Mouse (Mus musculus): ENCODE measurements around the gene Pno1.

The Pno1 gene

GRCm38 (mm10) chr11:17180753-17181152 lies 30.6 kb downstream of the Pno1 start:
- DNase-seq (ENCODE audit: low read depth, low spot score), result no peak

DNA sequence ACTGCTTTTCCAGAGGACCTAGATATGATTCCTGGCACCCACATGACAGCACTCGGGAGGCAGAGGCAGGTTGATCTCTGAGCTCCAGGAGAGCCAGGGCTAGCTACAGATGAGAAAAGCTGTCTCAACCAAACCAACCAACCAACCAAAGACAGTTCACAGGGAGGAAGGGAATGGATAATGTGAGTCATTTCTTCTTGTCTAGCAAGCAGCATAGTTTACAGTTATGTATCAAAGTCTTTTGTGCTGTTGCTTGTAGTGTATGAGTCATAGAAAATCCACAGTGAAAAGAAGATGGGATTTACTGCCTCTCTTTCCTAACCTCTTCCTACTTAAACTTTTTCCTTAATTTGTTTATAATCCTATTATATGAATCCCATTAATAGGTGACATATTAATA lies 34.7 kb downstream of the Pno1 start:
- peak; percentile 85 for DNase-seq (ENCODE audit: low read depth, low spot score)

DNA sequence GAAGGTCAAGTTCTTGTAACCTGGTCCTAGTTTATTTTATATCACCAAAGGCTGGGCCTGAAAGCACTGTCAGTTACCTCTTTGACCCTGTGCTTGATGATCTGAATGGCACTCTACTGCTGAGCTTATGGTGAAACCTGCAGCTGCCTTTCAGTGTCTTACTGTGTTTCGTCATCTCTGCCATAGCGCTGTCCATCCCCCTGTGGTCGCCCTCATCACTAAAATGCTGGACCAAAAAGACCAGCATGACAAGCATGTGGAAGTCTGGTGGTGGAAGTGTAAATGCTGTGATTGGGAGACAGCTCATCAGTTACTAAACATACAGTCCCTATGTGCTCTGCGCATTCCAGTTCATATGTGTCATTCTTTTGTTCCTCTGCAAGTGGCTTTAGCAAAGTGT lies 39.1 kb downstream of the Pno1 start:
- peak; percentile 36 for DNase-seq (ENCODE audit: low read depth, low spot score)

DNA sequence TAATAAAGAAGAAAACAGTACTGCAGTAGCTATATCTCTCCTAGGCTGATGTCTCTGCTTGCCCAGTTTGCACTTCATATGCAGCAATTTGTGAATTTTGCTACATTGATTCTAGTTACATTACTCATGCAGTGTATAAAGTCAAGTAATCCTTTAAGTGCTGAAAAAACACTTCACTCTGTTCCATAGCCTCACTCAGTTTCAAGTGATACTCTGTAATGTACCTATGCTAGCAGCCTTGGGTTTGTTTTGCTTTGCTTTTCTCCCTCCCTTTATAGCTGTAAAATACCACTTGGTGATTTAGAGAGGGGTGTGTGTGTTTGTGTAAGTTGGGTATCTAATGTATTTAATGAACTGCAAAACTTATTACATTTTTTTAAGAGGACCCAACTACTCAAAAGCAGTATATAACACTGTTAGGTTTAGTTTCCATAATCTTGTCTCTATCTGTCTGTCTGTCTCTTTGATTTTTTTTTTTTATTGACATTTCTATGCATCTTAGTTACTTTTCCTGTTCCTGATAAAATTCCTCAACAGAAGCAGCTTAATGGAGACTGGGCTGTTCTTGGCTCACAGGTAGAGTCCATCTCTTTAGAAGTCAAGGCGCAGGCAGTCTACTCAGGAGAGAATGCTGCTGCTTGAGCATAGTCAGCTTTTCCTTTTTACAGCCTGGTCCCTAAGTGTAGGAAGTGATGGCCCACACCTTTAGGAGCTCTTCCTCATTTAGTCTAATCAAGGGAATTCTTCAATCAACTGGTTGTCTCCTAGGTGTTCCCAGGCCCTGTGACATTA lies 40.2 kb downstream of the Pno1 start:
- no peak for DNase-seq (ENCODE audit: low read depth, low spot score)

GRCm38 (mm10) chr11:17169262-17169661 lies 42.1 kb downstream of the Pno1 start:
- no peak for DNase-seq (ENCODE audit: low read depth, low spot score)

DNA sequence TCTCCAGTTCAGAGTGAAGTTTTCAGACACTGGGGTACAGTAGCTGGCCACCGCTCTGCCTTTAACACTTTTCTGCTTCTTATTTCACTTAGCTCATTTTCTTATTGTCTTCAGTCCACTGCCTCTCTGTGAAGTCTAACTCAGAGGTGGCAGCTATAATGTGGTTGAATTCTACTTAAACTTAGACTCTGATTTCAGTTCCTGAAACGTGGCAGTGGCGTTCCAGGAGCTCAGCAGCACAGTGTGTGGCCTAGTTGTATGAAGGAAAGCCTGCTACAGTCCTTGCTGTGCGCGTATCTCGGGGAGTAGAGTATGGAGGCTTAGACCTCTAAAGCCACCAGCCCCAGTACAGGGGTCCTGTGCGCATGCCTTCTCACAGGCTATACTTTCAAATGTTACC lies 44.7 kb downstream of the Pno1 start:
- no peak for DNase-seq (ENCODE audit: low read depth, low spot score)

DNA sequence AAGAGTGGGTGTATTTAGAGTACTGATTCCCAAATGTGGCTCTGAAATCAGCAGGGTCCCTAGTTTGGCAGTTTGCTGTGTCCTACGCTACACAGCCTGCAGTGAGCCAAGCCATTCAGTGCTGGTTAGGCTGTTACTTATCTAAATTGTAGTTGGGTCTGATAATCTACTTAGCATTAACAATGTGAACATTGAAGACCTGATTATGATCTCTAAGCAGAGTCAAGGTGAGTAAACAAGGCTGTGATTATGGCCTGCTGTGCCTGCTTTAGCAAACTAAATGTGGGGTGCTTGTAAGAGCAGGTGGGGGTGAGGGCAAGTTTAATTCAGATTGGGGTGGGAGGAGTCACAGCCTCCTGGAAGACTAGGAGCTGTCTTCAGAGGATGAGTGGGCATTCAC lies 47.4 kb downstream of the Pno1 start:
- DNase-seq (ENCODE audit: low read depth, low spot score), result no peak

- peak; percentile 89 for DNase-seq (ENCODE audit: low read depth, low spot score)
Observed at GRCm38 (mm10) chr11:17160242-17160641, 51.1 kb downstream of the Pno1 start.

DNA sequence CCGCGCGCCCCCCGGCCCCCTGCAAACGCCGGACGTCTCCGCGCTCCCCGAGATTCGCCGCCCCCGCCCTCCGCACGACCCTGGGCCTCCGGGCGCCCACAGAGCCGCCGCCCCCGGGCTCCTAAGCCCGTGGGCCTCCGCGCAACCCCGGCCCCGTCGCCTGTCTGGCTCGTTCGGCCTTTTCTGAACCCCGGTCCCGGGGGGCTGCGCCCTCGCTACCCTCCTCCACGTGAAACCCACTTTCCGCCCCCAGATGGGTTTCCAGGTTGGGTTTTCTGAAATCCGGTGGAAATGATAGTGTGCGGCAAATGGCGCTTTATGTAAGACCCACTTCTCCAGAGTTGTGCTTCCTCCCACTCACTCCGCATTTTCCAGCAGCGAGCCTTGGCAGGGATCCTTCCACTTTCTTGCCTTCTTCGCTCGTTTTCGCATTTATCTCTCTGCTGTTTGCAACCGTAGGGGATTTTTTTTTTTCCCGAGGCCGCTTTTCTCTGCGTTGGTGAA lies 51.6 kb downstream of the Pno1 start:
- peak; percentile 57 for DNase-seq (ENCODE audit: low read depth, low spot score)

DNA sequence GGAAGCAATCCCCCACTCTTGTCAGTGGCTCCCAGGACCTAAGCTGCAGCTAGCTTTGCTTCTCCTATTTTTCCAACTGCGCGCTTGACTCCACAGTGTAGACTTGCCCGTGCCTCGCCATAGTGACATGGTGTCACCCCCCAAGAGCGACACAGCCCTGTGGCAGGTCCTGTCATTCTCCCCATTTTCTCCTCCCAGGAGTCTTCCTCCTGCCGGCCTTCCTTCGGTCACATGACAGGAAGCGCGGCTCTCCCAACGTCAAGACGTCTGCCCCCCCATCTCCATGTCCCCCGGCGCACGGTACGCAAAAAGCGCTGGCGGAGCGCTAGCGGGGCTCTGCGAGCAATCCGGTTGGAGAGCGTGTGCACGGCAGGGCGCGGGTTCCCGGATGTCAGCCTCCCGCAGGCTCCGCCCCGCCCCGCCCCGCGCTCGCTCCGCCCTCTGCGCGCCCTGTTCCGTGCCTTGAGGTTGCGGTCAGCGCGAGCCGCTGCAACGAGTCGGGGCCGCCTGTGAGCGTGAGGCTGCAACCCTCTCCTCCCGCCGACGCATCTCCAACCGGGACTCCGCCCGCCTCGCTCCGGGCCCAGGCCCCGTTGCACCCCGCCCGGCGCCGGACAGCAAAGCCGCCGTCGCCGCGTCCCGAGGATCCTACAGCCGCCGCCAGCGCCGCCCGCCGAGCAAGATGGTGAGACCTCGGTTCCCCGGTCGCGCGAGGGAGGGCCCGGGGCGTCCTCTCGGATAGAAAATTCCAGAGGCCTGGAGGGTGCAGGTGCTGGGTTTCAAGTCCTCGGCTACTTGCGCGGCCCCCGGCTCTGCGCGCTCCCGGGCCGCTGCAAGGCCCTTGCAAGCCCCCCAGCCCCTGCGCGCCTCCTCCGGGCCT lies 52.3 kb downstream of the Pno1 start, which contains the start of gene Ppp3r1:
Gene Ppp3r1, plus strand, starts transcription at position 406 of the 880 bp plus-strand sequence.
- peak; percentile 94 for DNase-seq (ENCODE audit: low read depth, low spot score)

All from 3T3-L1 (cell line).